Mouse (Mus musculus) megakaryocyte, adult 5-6 weeks (primary cell): Measurements from ENCODE around the gene B3galt4. TPM values are rescaled to one million over a fixed set of nuclear protein-coding genes. Genes with fewer than 3 reads are reported as not detected.

ENCODE experiments used
- ATAC-seq: 2 replicates; pipeline ENCODE4 v1.8.0; 2016; ENCODE audit warnings: mild to moderate bottlenecking, inconsistent platforms; ENCODE audit not compliant: poor library complexity, severe bottlenecking
- total RNA-seq, 2 experiments: library from RNA; stranded (forward) in 1 of 2; stranded (reverse) in 1 of 2; fragments of 153-499, 151-499 nt in 1 of 2; fragments of 221-1000, 200-1000 nt in 1 of 2; gene quantifications; 2 replicates each; pipeline versions ENCODE4 v1.2.3 to v1.2.4; 2015 to 2017

The B3galt4 gene
- total RNA-seq, 2 experiments from 2014 or later = 3.5 to 5.7 TPM

- peak; percentile 42 for ATAC-seq
Observed at GRCm38 (mm10) chr17:33947430-33948089, 3.7 kb downstream of the B3galt4 start.

- no peak for ATAC-seq
Observed at GRCm38 (mm10) chr17:33943454-33943853, 7.8 kb downstream of the B3galt4 start.

- no peak for ATAC-seq
Observed at GRCm38 (mm10) chr17:33941381-33941780, 9.9 kb downstream of the B3galt4 start.

GRCm38 (mm10) chr17:33940981-33941380 is 10.3 kb downstream of the B3galt4 start:
- no peak for ATAC-seq

- ATAC-seq = peak; percentile 96
Observed at GRCm38 (mm10) chr17:33940206-33940805, 11.0 kb downstream of the B3galt4 start, which contains the start of the genes Pfdn6 and Wdr46. Gene Pfdn6 (minus strand): TSS chr17:33940343. Gene Wdr46 (plus strand): TSS chr17:33940660.

- no peak for ATAC-seq
Observed at GRCm38 (mm10) chr17:33938783-33939182, 12.5 kb downstream of the B3galt4 start.

- ATAC-seq = no peak
Observed at GRCm38 (mm10) chr17:33936993-33937392, 14.3 kb downstream of the B3galt4 start.

GRCm38 (mm10) chr17:33935422-33936055 is 15.7 kb downstream of the B3galt4 start:
- no peak for ATAC-seq

GRCm38 (mm10) chr17:33932970-33933369 is 18.3 kb downstream of the B3galt4 start:
- ATAC-seq = no peak

- ATAC-seq = no peak
Observed at GRCm38 (mm10) chr17:33932448-33932847, 18.8 kb downstream of the B3galt4 start.

GRCm38 (mm10) chr17:33931947-33932346 is 19.3 kb downstream of the B3galt4 start:
- no peak for ATAC-seq

GRCm38 (mm10) chr17:33931159-33931866 is 20.0 kb downstream of the B3galt4 start:
- ATAC-seq = 0 out of 2 replicates have a peak, but pooled peaks have one; percentile 3

- peak; percentile 30 for ATAC-seq
Observed at GRCm38 (mm10) chr17:33930280-33931158, 20.8 kb downstream of the B3galt4 start.

GRCm38 (mm10) chr17:33929371-33930279 is 21.7 kb downstream of the B3galt4 start, which contains the start of gene Rgl2:
Gene Rgl2 (plus strand): TSS chr17:33929543.
- ATAC-seq = peak; percentile 84

- ATAC-seq = no peak
Observed at GRCm38 (mm10) chr17:33928251-33928947, 22.9 kb downstream of the B3galt4 start.

GRCm38 (mm10) chr17:33926207-33926932 is 24.9 kb downstream of the B3galt4 start:
- no peak for ATAC-seq

GRCm38 (mm10) chr17:33925406-33926116 is 25.7 kb downstream of the B3galt4 start:
- no peak for ATAC-seq
